Mouse (Mus musculus): ENCODE measurements around the gene Anks1.

Gene Anks1

DNA sequence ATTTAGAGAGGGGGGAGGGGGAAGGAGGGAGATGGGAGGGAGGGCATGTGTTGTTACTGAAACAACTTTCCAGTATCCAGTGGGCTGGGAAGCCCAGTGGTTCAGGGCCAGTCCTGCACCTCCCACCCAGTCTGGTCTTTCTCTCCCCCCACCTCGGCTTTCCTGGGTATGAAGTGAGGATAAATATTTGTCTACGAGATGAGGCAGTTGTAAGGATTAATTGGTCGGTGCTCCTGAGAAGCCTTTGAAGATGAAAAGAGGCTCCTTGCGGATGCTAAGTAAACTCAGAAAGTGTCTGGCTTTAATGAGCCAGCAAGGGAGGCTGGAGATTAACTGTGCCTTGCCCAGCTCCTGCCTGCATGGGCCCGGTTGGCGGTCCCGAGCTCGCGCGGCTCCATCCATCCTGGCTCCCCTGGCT is 192.8 kb downstream of the Anks1 start:
- no peak for DNase-seq

GRCm38 (mm10) chr17:28104416-28104815 is 195.3 kb downstream of the Anks1 start:
- no peak for DNase-seq

- DNase-seq: peak; percentile 21
These were observed 197.2 kb downstream of the Anks1 start for GRCm38 (mm10) chr17:28106352-28106751.

DNA sequence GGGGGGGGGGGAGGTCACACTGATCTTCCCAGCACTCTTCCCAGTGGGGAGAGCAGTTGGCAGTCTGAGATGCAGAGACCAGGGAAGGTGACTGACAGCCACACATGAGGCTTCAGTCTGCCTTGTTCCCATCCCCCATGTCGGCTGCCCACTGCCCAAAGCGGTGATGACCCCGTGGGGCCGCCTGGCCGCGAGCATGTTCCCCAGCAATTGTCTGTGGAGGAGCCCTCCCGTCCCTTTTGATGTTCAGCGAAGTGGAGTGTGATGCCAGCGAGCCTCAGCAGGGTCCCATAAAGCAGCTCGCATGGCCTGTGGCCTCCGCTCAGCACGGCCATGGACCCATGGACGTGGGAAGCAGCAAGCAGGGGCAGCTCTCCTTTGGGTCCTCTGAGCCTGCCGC is 198.2 kb downstream of the Anks1 start:
- no peak for DNase-seq

DNA sequence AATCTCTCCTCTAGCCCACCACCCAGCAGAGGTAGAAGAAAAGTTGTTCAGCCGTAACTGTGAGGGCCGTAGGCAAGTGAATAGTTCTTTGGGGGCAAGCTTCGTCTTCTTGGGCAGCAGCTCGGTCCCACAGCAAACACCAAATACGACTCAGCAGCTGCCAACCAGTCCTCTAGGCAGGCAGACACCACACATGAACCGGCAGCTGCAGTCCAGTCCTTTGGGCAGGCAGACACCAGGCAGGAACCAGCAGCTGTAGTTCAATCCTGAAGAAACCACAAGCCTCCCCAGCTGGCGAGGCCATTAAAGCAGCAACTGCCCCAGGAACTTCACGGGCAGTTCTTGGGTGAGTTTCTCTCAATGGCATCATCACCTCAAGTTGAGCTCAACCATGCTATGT is 203.2 kb downstream of the Anks1 start:
- DNase-seq: no peak

Data from right cerebral cortex, postnatal 14 days (tissue).